Mouse (Mus musculus): Measurements from ENCODE around the gene Leng8.

DNA sequence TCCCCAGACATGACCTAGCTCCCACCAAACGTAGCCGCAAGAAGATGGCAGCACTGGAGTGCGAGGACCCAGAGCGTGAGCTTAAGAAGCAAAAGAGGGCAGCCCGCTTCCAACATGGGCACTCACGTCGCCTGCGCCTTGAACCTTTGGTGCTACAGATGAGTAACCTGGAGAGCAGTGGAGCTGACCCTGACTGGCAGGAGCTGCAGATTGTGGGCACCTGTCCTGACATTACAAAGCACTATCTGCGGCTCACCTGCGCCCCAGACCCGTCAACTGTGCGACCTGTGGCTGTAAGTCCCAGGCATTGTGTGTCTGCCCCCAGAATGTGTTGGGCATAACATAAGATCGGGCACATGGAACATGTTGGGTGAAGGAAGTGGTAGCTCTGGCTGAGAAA is 7.2 kb downstream of the Leng8 start:
- TF ChIP-seq CTCF (IDR thresholded peaks at IDR 0.05; ENCODE audit: low read depth) (no peak), EP300 (IDR thresholded peaks at IDR 0.05; ENCODE audit: low read depth) (no peak)

Data from liver, postnatal 0 days (tissue).